Mouse (Mus musculus) CH12.LX (cell line): ENCODE measurements around the gene Cyp11a1. TPM values are rescaled to one million over a fixed set of nuclear protein-coding genes. Genes with fewer than 3 reads are reported as not detected.

Source experiments
- DNase-seq: peaks from one replicate; pipeline ENCODE4 v3.0.0-alpha.2; 2013; ENCODE audit errors: extremely low read depth
- H3K27ac ChIP-seq: 2 replicates; pipeline ENCODE4 v1.5.1; 2012; ENCODE audit warnings: low read depth, mild to moderate bottlenecking, control low read depth, moderate library complexity; ENCODE audit not compliant: insufficient read depth
- H3K27me3 ChIP-seq: replicated peaks from 2 replicates; pipeline ENCODE3; 2012; ENCODE audit warnings: inconsistent platforms
- H3K36me3 ChIP-seq, 2 experiments: replicated peaks in 1 of 2; 2 replicates each; pipeline versions ENCODE3 to v1.6.1; 2012; ENCODE audit warnings: inconsistent platforms in 1 of 2, low read length in 1 of 2, mild to moderate bottlenecking in 1 of 2, mixed read lengths in 1 of 2, moderate library complexity in 1 of 2; ENCODE audit not compliant: control insufficient read depth in 1 of 2, insufficient read depth in 1 of 2
- H3K4me1 ChIP-seq, 2 experiments: 2 replicates each; pipeline ENCODE4 v1.6.1; 2012; ENCODE audit warnings: inconsistent platforms in 1 of 2, moderate library complexity in 1 of 2; ENCODE audit not compliant: insufficient read depth in 2 of 2, control insufficient read depth in 1 of 2
- H3K4me2 ChIP-seq: 2 replicates; pipeline ENCODE4 v1.6.1; 2012; ENCODE audit warnings: low read depth, mild to moderate bottlenecking, control low read depth; ENCODE audit not compliant: poor library complexity, insufficient read depth, severe bottlenecking
- H3K4me3 ChIP-seq, 3 experiments: fragments of 150-350 bp in 1 of 3; sonication (generic) in 1 of 3; replicated peaks in 1 of 3; 2 replicates each; pipeline versions ENCODE3 to v1.5.1; 2011 to 2012; ENCODE audit warnings: low read depth in 2 of 3, low read length in 2 of 3, mild to moderate bottlenecking in 2 of 3, moderate library complexity in 2 of 3, control low read depth in 1 of 3, improper control_type of control experiment in 1 of 3, inconsistent platforms in 1 of 3, mixed read lengths in 1 of 3; ENCODE audit not compliant: poor library complexity in 1 of 3
- H3K79me2 ChIP-seq: replicated peaks from 2 replicates; pipeline ENCODE4 v1.6.1; 2012; ENCODE audit warnings: mild to moderate bottlenecking, moderate library complexity; ENCODE audit not compliant: control insufficient read depth, poor library complexity, insufficient read depth, severe bottlenecking; ENCODE audit errors: extremely low read depth
- H3K9ac ChIP-seq: 2 replicates; pipeline ENCODE4 v1.6.1; 2012; ENCODE audit warnings: low read depth, mild to moderate bottlenecking, control low read depth, moderate library complexity; ENCODE audit not compliant: insufficient read depth
- H3K9me3 ChIP-seq: replicated peaks from 2 replicates; pipeline ENCODE3; 2012; ENCODE audit warnings: low read length, inconsistent platforms, mixed read lengths
- BHLHE40 ChIP-seq: IDR thresholded peaks from 2 replicates; pipeline ENCODE4 v1.6.1; 2011; ENCODE audit warnings: mild to moderate bottlenecking, low read depth, low read length, improper control_type of control experiment
- CHD1 ChIP-seq: IDR thresholded peaks from 2 replicates; pipeline ENCODE4 v1.6.1; 2012; ENCODE audit warnings: low read depth, low read length, improper control_type of control experiment, inconsistent platforms
- CHD2 ChIP-seq: IDR thresholded peaks from 2 replicates; pipeline ENCODE4 v1.6.1; 2011; ENCODE audit warnings: low read length, improper control_type of control experiment
- CTCF ChIP-seq, 2 experiments: IDR thresholded peaks in 1 of 2; conservative IDR thresholded peaks in 1 of 2; 2 replicates each; pipeline ENCODE4 v1.5.1; 2011 to 2012; ENCODE audit warnings: low read depth in 2 of 2, low read length in 2 of 2, improper control_type of control experiment in 1 of 2, inconsistent platforms in 1 of 2, mild to moderate bottlenecking in 1 of 2, moderate library complexity in 1 of 2
- E2F4 ChIP-seq: IDR thresholded peaks from 2 replicates; pipeline ENCODE4 v1.6.1; 2011; ENCODE audit warnings: low read depth, low read length, improper control_type of control experiment; ENCODE audit not compliant: insufficient replicate concordance
- ELF1 ChIP-seq: IDR thresholded peaks from 2 replicates; pipeline ENCODE4 v1.6.1; 2014; ENCODE audit warnings: low read depth, mild to moderate bottlenecking, inconsistent platforms, low read length, improper control_type of control experiment
- EP300 ChIP-seq: IDR thresholded peaks from 2 replicates; pipeline ENCODE4 v1.6.1; 2011; ENCODE audit warnings: low read length, improper control_type of control experiment
- ETS1 ChIP-seq: conservative IDR thresholded peaks from 2 replicates; pipeline ENCODE4 v1.6.1; 2012; ENCODE audit warnings: low read depth, mild to moderate bottlenecking, inconsistent platforms, low read length, improper control_type of control experiment, moderate library complexity
- GABPA ChIP-seq: IDR thresholded peaks from 2 replicates; pipeline ENCODE4 v1.6.1; 2012; ENCODE audit warnings: low read depth, low read length, improper control_type of control experiment, inconsistent platforms; ENCODE audit not compliant: insufficient replicate concordance
- HCFC1 ChIP-seq: IDR thresholded peaks from 2 replicates; pipeline ENCODE4 v1.6.1; 2012; ENCODE audit warnings: low read depth, mild to moderate bottlenecking, inconsistent platforms, low read length, improper control_type of control experiment
- IRF4 ChIP-seq: IDR thresholded peaks from 2 replicates; pipeline ENCODE4 v1.6.1; 2014; ENCODE audit warnings: low read depth, mild to moderate bottlenecking, inconsistent platforms, low read length, improper control_type of control experiment
- JUN ChIP-seq: IDR thresholded peaks from 2 replicates; pipeline ENCODE4 v1.6.1; 2011; ENCODE audit warnings: low read depth, mild to moderate bottlenecking, low read length, improper control_type of control experiment, moderate library complexity; ENCODE audit not compliant: insufficient read depth
- JUND ChIP-seq: conservative IDR thresholded peaks from 2 replicates; pipeline ENCODE4 v1.6.1; 2011; ENCODE audit warnings: low read depth, low read length, improper control_type of control experiment
- KAT2A ChIP-seq: IDR thresholded peaks from 2 replicates; pipeline ENCODE4 v1.6.1; 2012; ENCODE audit warnings: low read length, improper control_type of control experiment, inconsistent platforms; ENCODE audit not compliant: insufficient replicate concordance
- MAFK ChIP-seq: IDR thresholded peaks from 2 replicates; pipeline ENCODE4 v1.6.1; 2011; ENCODE audit warnings: low read length, improper control_type of control experiment; ENCODE audit not compliant: insufficient replicate concordance
- MAX ChIP-seq: IDR thresholded peaks from 2 replicates; pipeline ENCODE4 v1.6.1; 2011; ENCODE audit warnings: low read length, improper control_type of control experiment
- MAZ ChIP-seq: IDR thresholded peaks from 2 replicates; pipeline ENCODE4 v1.6.1; 2012; ENCODE audit warnings: low read depth, mild to moderate bottlenecking, inconsistent platforms, low read length, improper control_type of control experiment, moderate library complexity
- MEF2A ChIP-seq: IDR thresholded peaks from 2 replicates; pipeline ENCODE4 v1.6.1; 2014; ENCODE audit warnings: low read depth, mild to moderate bottlenecking, inconsistent platforms, low read length, improper control_type of control experiment, borderline replicate concordance
- MXI1 ChIP-seq: IDR thresholded peaks from 2 replicates; pipeline ENCODE4 v1.6.1; 2011; ENCODE audit warnings: mild to moderate bottlenecking, low read depth, low read length, improper control_type of control experiment
- MYC ChIP-seq: IDR thresholded peaks from 2 replicates; pipeline ENCODE4 v1.6.1; 2011; ENCODE audit warnings: low read depth, mild to moderate bottlenecking, improper control_type of control experiment, low read length
- NELFE ChIP-seq: IDR thresholded peaks from 2 replicates; pipeline ENCODE4 v1.6.1; 2011; ENCODE audit warnings: low read depth, low read length, improper control_type of control experiment
- NRF1 ChIP-seq: IDR thresholded peaks from 2 replicates; pipeline ENCODE4 v1.6.1; 2014; ENCODE audit warnings: low read depth, mild to moderate bottlenecking, inconsistent platforms, low read length, improper control_type of control experiment, moderate library complexity
- PAX5 ChIP-seq: IDR thresholded peaks from 2 replicates; pipeline ENCODE4 v1.6.1; 2012; ENCODE audit warnings: low read length, inconsistent platforms, mixed read lengths
- POLR2A ChIP-seq: IDR thresholded peaks from 2 replicates; pipeline ENCODE4 v1.6.1; 2011; ENCODE audit warnings: low read depth, mild to moderate bottlenecking, improper control_type of control experiment, low read length
- POLR2AphosphoS2 ChIP-seq: IDR thresholded peaks from 2 replicates; pipeline ENCODE4 v1.6.1; 2011; ENCODE audit warnings: low read depth, low read length, improper control_type of control experiment
- RAD21 ChIP-seq: IDR thresholded peaks from 2 replicates; pipeline ENCODE4 v1.6.1; 2011; ENCODE audit warnings: low read depth, mild to moderate bottlenecking, low read length, improper control_type of control experiment, moderate library complexity
- RCOR1 ChIP-seq: conservative IDR thresholded peaks from 2 replicates; pipeline ENCODE4 v1.6.1; 2012; ENCODE audit warnings: low read depth, mild to moderate bottlenecking, inconsistent platforms, low read length, improper control_type of control experiment
- SIN3A ChIP-seq: IDR thresholded peaks from 2 replicates; pipeline ENCODE4 v1.6.1; 2012; ENCODE audit warnings: low read length, improper control_type of control experiment, inconsistent platforms
- SMC3 ChIP-seq: IDR thresholded peaks from 2 replicates; pipeline ENCODE4 v1.6.1; 2011; ENCODE audit warnings: low read depth, low read length, improper control_type of control experiment
- TBP ChIP-seq: conservative IDR thresholded peaks from 2 replicates; pipeline ENCODE4 v1.6.1; 2011; ENCODE audit warnings: low read depth, low read length, improper control_type of control experiment
- TCF12 ChIP-seq: IDR thresholded peaks from 2 replicates; pipeline ENCODE4 v1.6.1; 2014; ENCODE audit warnings: low read depth, mild to moderate bottlenecking, inconsistent platforms, low read length, improper control_type of control experiment
- UBTF ChIP-seq: IDR thresholded peaks from 2 replicates; pipeline ENCODE4 v1.6.1; 2012; ENCODE audit warnings: low read depth, mild to moderate bottlenecking, inconsistent platforms, low read length, improper control_type of control experiment, moderate library complexity
- USF1 ChIP-seq: IDR thresholded peaks from 2 replicates; pipeline ENCODE4 v1.6.1; 2014; ENCODE audit warnings: low read depth, mild to moderate bottlenecking, inconsistent platforms, low read length, improper control_type of control experiment
- USF2 ChIP-seq: conservative IDR thresholded peaks from 2 replicates; pipeline ENCODE4 v1.6.1; 2011; ENCODE audit warnings: low read depth, low read length, improper control_type of control experiment
- ZC3H11A ChIP-seq: IDR thresholded peaks from 2 replicates; pipeline ENCODE4 v1.6.1; 2012; ENCODE audit warnings: low read depth, mild to moderate bottlenecking, inconsistent platforms, low read length, improper control_type of control experiment
- ZKSCAN1 ChIP-seq: IDR thresholded peaks from 2 replicates; pipeline ENCODE4 v1.6.1; 2012; ENCODE audit warnings: low read depth, inconsistent platforms, low read length, improper control_type of control experiment, borderline replicate concordance
- ZMIZ1 ChIP-seq: IDR thresholded peaks from 2 replicates; pipeline ENCODE4 v1.6.1; 2012; ENCODE audit warnings: low read depth, mild to moderate bottlenecking, inconsistent platforms, low read length, improper control_type of control experiment
- ZNF384 ChIP-seq: IDR thresholded peaks from 2 replicates; pipeline ENCODE4 v1.6.1; 2012; ENCODE audit warnings: low read depth, low read length, improper control_type of control experiment, inconsistent platforms
- dilution Hi-C: fragments of 300-500 bp; cut with MboI; formaldehyde crosslinking; loops from 2 replicates; pipeline ENCODE4 v1.14.3; 2020; ENCODE audit warnings: low sequenced_read_pairs; ENCODE audit not compliant: extremely low pct_unique_long_range_greater_than_20kb, extremely low pct_ligation_motif_present
- in situ Hi-C: fragments of 300-500 bp; cut with MboI; formaldehyde crosslinking; loops from 3 replicates; pipeline ENCODE4 v1.14.3; 2019; ENCODE audit warnings: low sequenced_read_pairs, low pct_ligation_motif_present, low pct_unique_long_range_greater_than_20kb, mixed read lengths
- polyA plus RNA-seq: library from polyadenylated mRNA; unstranded; fragments of >175 nt; gene quantifications from 2 replicates; pipeline ENCODE4 v1.2.1, GENCODE M21; 2012; ENCODE audit warnings: low read depth; ENCODE audit not compliant: insufficient read length
- total RNA-seq, 2 experiments: library from RNA; depleted of rRNA; stranded (reverse); fragments of 300-350 nt in 1 of 2; fragments of >200 nt in 1 of 2; gene quantifications; 2 replicates each; pipeline ENCODE4 v1.2.3; 2012 to 2014

Gene Cyp11a1
- total and polyA plus RNA-seq, 3 experiments = 2.6 to 12.8 (median 9.0) TPM

GRCm38 (mm10) chr9:58018385-58018784, 12.2 kb downstream of the Cyp11a1 start:
- H3K4me1 ChIP-seq = peaks cover 17 to 44% of the 10 kb centered on the region in 2 experiments
- no peaks in the 10 kb centered on the region for H3K79me2 ChIP-seq
- TF ChIP-seq RCOR1 (no peak), USF2 (no peak), ZC3H11A (no peak), USF1 (no peak), ELF1 (no peak), ZNF384 (no peak), JUND (no peak), MEF2A (no peak), NELFE (no peak), KAT2A (no peak), TCF12 (no peak), POLR2A (no peak), SMC3 (no peak), ZMIZ1 (no peak), PAX5 (no peak), MAZ (no peak), GABPA (no peak), BHLHE40 (peak; percentile 49; the same call in 1 of the 2 replicates), MXI1 (no peak), MYC (peak; percentile 40; the same call in 1 of the 2 replicates), CHD2 (no peak), HCFC1 (no peak), CHD1 (no peak), MAFK (no peak), NRF1 (no peak), UBTF (no peak), ZKSCAN1 (no peak), POLR2AphosphoS2 (no peak), MAX (no peak), E2F4 (no peak), RAD21 (no peak), CTCF (conservative IDR thresholded peaks at IDR 0.05 in 1 of 2, IDR thresholded peaks at IDR 0.05 in 1 of 2; ENCODE audit: low read depth in 2 of 2, low read length in 2 of 2) (no peak), SIN3A (no peak), IRF4 (no peak), ETS1 (0 out of 2 replicates have a peak, but pooled peaks have one; percentile 7), JUN (0 out of 2 replicates have a peak, but pooled peaks have one; percentile 11), TBP (no peak), EP300 (peak; percentile 72)
- TF ChIP-seq, all 38 proteins: peak for 5
- Histone ChIP-seq H3K9me3 (peaks cover 4% of the 10 kb centered on the region), H3K4me3 (no peak overlapping the region), H3K4me2 (peak overlapping the region; percentile 47), H3K36me3 (no peaks in the 10 kb centered on the region), H3K27me3 (peaks cover 6% of the 10 kb centered on the region), H3K9ac (no peak overlapping the region), H3K27ac (peak overlapping the region; percentile 51; the same call in 1 of the 2 replicates)
- DNase-seq = peak; percentile 77
- in situ Hi-C loops (no loop called here), dilution Hi-C loops (no loop called here)
